Mouse (Mus musculus) neural tube, embryonic 11.5 days (tissue): ENCODE results near the gene Cdh12. TPM values are rescaled to one million over a fixed set of nuclear protein-coding genes. Genes with fewer than 3 reads are reported as not detected.

Source experiments
- ATAC-seq: fragments of 200-750 bp; cut with Nextera tagmentation; 2 replicates; pipeline ENCODE4 v1.8.0; 2017; ENCODE audit warnings: moderate number of reproducible peaks, mild to moderate bottlenecking, moderate TSS enrichment, moderate library complexity; ENCODE audit not compliant: insufficient read depth, low FRiP score, low TSS enrichment
- DNase-seq: peaks from one replicate; pipeline ENCODE4 v3.0.0-alpha.2; 2015; ENCODE audit warnings: low spot score
- H3K27ac ChIP-seq: fragments of 300-500 bp; sonication (generic); 2 replicates; pipeline ENCODE4 v1.5.1; 2014; ENCODE audit warnings: low read depth, mild to moderate bottlenecking, low read length
- H3K27me3 ChIP-seq: fragments of 300-500 bp; sonication (generic); 2 replicates; pipeline ENCODE4 v1.6.1; 2014; ENCODE audit warnings: mild to moderate bottlenecking, low read length, mixed read lengths; ENCODE audit not compliant: control insufficient read depth, insufficient read depth
- H3K36me3 ChIP-seq: fragments of 300-500 bp; sonication (generic); 2 replicates; pipeline ENCODE4 v1.6.1; 2014; ENCODE audit warnings: mild to moderate bottlenecking, low read length, moderate library complexity, mixed read lengths; ENCODE audit not compliant: control insufficient read depth, insufficient read depth
- H3K4me1 ChIP-seq: fragments of 300-500 bp; sonication (generic); 2 replicates; pipeline ENCODE4 v1.6.1; 2014; ENCODE audit warnings: low read length, mixed read lengths; ENCODE audit not compliant: control insufficient read depth, insufficient read depth
- H3K4me2 ChIP-seq: fragments of 300-500 bp; sonication (generic); 2 replicates; pipeline ENCODE4 v1.6.1; 2014; ENCODE audit warnings: low read depth, mild to moderate bottlenecking, moderate library complexity
- H3K4me3 ChIP-seq: fragments of 300-500 bp; sonication (generic); 2 replicates; pipeline ENCODE4 v1.5.1; 2014; ENCODE audit warnings: low read depth, low read length
- H3K9ac ChIP-seq: fragments of 300-500 bp; sonication (generic); 2 replicates; pipeline ENCODE4 v1.6.1; 2014; ENCODE audit warnings: mild to moderate bottlenecking, low read length
- H3K9me3 ChIP-seq: fragments of 300-500 bp; sonication (generic); 2 replicates; pipeline ENCODE4 v1.6.1; 2016; ENCODE audit warnings: low read length; ENCODE audit not compliant: control insufficient read depth
- WGBS: fragments of 180-500 bp; shearing (Covaris S2); extraction: QIAGEN DNeasy Blood & Tissue Kit; methylation state at CpG from one replicate; pipeline ENCODE4 v1.1.7; 2014; 5-methylcytosine and 5-hydroxymethylcytosine counted together
- polyA plus RNA-seq: library from polyadenylated mRNA; unstranded; fragments of >200 nt; fragmentation: Nextera tagmentation; extraction: Ambion mirVana; gene quantifications from 2 replicates; pipeline ENCODE4 v1.2.1, GENCODE M21; 2014

Cdh12 gene
- polyA plus RNA-seq, 1 experiment from 2014 or later = 2.5 TPM

GRCm38 (mm10) chr15:21269856-21270255 is 820.8 kb downstream of the Cdh12 start:
- WGBS = 88% methylated on average over 1 of the region's 1 CpGs
- no peak overlapping the region for H3K4me3 ChIP-seq
- no peaks in the 10 kb centered on the region for H3K9me3 ChIP-seq
- H3K4me1 ChIP-seq = no peaks in the 10 kb centered on the region
- DNase-seq = no peak
- no peak overlapping the region for H3K27ac ChIP-seq
- H3K27me3 ChIP-seq = no peaks in the 10 kb centered on the region
- no peaks in the 10 kb centered on the region for H3K36me3 ChIP-seq
- no peak for ATAC-seq
- H3K4me2 ChIP-seq = no peak overlapping the region
- no peak overlapping the region for H3K9ac ChIP-seq

- Histone ChIP-seq H3K27me3 (no peaks in the 10 kb centered on the region), H3K4me3 (no peak overlapping the region), H3K9me3 (no peaks in the 10 kb centered on the region), H3K27ac (no peak overlapping the region), H3K4me1 (no peaks in the 10 kb centered on the region), H3K9ac (no peak overlapping the region), H3K4me2 (no peak overlapping the region), H3K36me3 (no peaks in the 10 kb centered on the region)
- WGBS = 79% methylated on average over 1 of the region's 1 CpGs
- DNase-seq (no peak), ATAC-seq (no peak)
Measured at GRCm38 (mm10) chr15:21297051-21297450, 848.0 kb downstream of the Cdh12 start.

- no peak overlapping the region for H3K4me2 ChIP-seq
- H3K4me3 ChIP-seq = no peak overlapping the region
- H3K27ac ChIP-seq = no peak overlapping the region
- no peak for DNase-seq
- ATAC-seq = no peak
- no peaks in the 10 kb centered on the region for H3K9me3 ChIP-seq
- no peaks in the 10 kb centered on the region for H3K27me3 ChIP-seq
- 86% methylated on average over 3 of the region's 3 CpGs for WGBS
- no peak overlapping the region for H3K9ac ChIP-seq
- H3K4me1 ChIP-seq = no peaks in the 10 kb centered on the region
- H3K36me3 ChIP-seq = no peaks in the 10 kb centered on the region
Measured at GRCm38 (mm10) chr15:21315457-21315856, 866.4 kb downstream of the Cdh12 start.

GRCm38 (mm10) chr15:21343853-21344252 is 894.8 kb downstream of the Cdh12 start:
- no peak overlapping the region for H3K9ac ChIP-seq
- no peaks in the 10 kb centered on the region for H3K27me3 ChIP-seq
- no peak for ATAC-seq
- no peaks in the 10 kb centered on the region for H3K36me3 ChIP-seq
- H3K4me2 ChIP-seq = no peak overlapping the region
- no peaks in the 10 kb centered on the region for H3K4me1 ChIP-seq
- H3K9me3 ChIP-seq = no peaks in the 10 kb centered on the region
- H3K4me3 ChIP-seq = no peak overlapping the region
- no peak overlapping the region for H3K27ac ChIP-seq
- DNase-seq = no peak

- no peak overlapping the region for H3K4me3 ChIP-seq
- ATAC-seq (no peak), DNase-seq (no peak)
- no peak overlapping the region for H3K9ac ChIP-seq
- H3K36me3 ChIP-seq = no peaks in the 10 kb centered on the region
- no peaks in the 10 kb centered on the region for H3K9me3 ChIP-seq
- 84% methylated on average over 2 of the region's 2 CpGs for WGBS
- H3K27me3 ChIP-seq = no peaks in the 10 kb centered on the region
- H3K4me2 ChIP-seq = no peak overlapping the region
- H3K27ac ChIP-seq = no peak overlapping the region
- H3K4me1 ChIP-seq = no peaks in the 10 kb centered on the region
Measured at GRCm38 (mm10) chr15:21344323-21344722, 895.3 kb downstream of the Cdh12 start.

GRCm38 (mm10) chr15:21344749-21345148 is 895.7 kb downstream of the Cdh12 start:
- Histone ChIP-seq H3K27ac (no peak overlapping the region), H3K4me1 (no peaks in the 10 kb centered on the region), H3K4me2 (no peak overlapping the region), H3K27me3 (no peaks in the 10 kb centered on the region), H3K4me3 (no peak overlapping the region), H3K9me3 (no peaks in the 10 kb centered on the region), H3K9ac (no peak overlapping the region), H3K36me3 (no peaks in the 10 kb centered on the region)
- no peak for DNase-seq
- 94% methylated on average over 3 of the region's 3 CpGs for whole genome bisulfite sequencing
- ATAC-seq = no peak

GRCm38 (mm10) chr15:21355356-21356101 is 906.5 kb downstream of the Cdh12 start:
- no peak overlapping the region for H3K4me3 ChIP-seq
- no peak overlapping the region for H3K27ac ChIP-seq
- WGBS = 90% methylated on average over 5 of the region's 5 CpGs
- no peak overlapping the region for H3K4me2 ChIP-seq
- H3K27me3 ChIP-seq = no peaks in the 10 kb centered on the region
- no peaks in the 10 kb centered on the region for H3K4me1 ChIP-seq
- DNase-seq = no peak
- no peak overlapping the region for H3K9ac ChIP-seq
- no peaks in the 10 kb centered on the region for H3K36me3 ChIP-seq
- H3K9me3 ChIP-seq = no peaks in the 10 kb centered on the region
- no peak for ATAC-seq

- Histone ChIP-seq H3K9ac (no peak overlapping the region), H3K9me3 (no peaks in the 10 kb centered on the region), H3K4me3 (no peak overlapping the region), H3K4me2 (no peak overlapping the region), H3K27ac (no peak overlapping the region), H3K4me1 (no peaks in the 10 kb centered on the region), H3K36me3 (no peaks in the 10 kb centered on the region), H3K27me3 (no peaks in the 10 kb centered on the region)
- DNase-seq (no peak), ATAC-seq (no peak)
Measured at GRCm38 (mm10) chr15:21366366-21366765, 917.3 kb downstream of the Cdh12 start.

- Histone ChIP-seq H3K9me3 (no peaks in the 10 kb centered on the region), H3K36me3 (no peaks in the 10 kb centered on the region), H3K4me3 (no peak overlapping the region), H3K27me3 (no peaks in the 10 kb centered on the region), H3K4me1 (no peaks in the 10 kb centered on the region), H3K9ac (no peak overlapping the region), H3K27ac (no peak overlapping the region), H3K4me2 (no peak overlapping the region)
- ATAC-seq = no peak
- no peak for DNase-seq
- 82% methylated on average over 5 of the region's 5 CpGs for WGBS
Measured at GRCm38 (mm10) chr15:21375460-21375859, 926.4 kb downstream of the Cdh12 start.
